35 mouse cellular contexts compared by ENCODE assay signal in the genomic region with DNA sequence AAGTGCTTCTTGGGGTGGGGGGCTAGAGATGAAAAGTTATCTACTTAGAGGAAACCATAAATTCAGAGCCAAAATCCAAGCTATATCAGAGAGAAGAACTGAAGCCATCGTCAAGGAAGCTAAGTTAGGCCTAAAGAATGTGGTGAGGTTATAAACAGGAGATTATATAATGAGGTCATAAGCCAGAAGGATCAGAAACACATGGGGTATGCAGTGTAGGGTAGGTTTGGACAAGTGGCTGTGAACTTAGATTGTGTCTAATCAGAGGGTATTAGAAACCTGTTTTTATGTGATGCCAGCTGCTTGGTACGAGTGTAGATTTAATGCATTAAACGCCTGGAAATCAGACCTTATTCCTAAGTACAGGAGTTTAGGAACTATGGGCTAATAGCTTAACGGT.
"Had no signal": no experiment of that assay in that cellular context is flagged by ENCODE, and none has a peak within 500 bp of the region (broad histone marks: within the 10 kb centered on the region; RNA-seq: fewer than 3 reads in every experiment).

No protein-coding gene starts in this region.

- H3K4me3 ChIP-seq: heart, embryonic 10.5 days; heart, embryonic 12.5 days; heart, embryonic 13.5 days; heart, embryonic 15.5 days; hindbrain, embryonic 10.5 days; hindbrain, embryonic 12.5 days; hindbrain, embryonic 13.5 days; hindbrain, embryonic 15.5 days; intestine, embryonic 15.5 days; kidney, embryonic 15.5 days; layer of hippocampus, adult 2 months had no signal

- H3K4me2 ChIP-seq: heart, embryonic 11.5 days; heart, embryonic 12.5 days; heart, embryonic 13.5 days; heart, embryonic 15.5 days; hindbrain, embryonic 12.5 days; hindbrain, embryonic 13.5 days; hindbrain, embryonic 14.5 days; hindbrain, embryonic 15.5 days; intestine, embryonic 15.5 days; kidney, embryonic 15.5 days had no signal

- H3K4me1 ChIP-seq: heart, embryonic 10.5 days; heart, embryonic 12.5 days; heart, embryonic 13.5 days; heart, embryonic 15.5 days; hindbrain, embryonic 10.5 days; hindbrain, embryonic 12.5 days; hindbrain, embryonic 13.5 days; hindbrain, embryonic 15.5 days; intestine, embryonic 15.5 days; kidney, embryonic 15.5 days had no signal

- ATAC-seq: hindbrain, embryonic 16.5 days; hindbrain, postnatal 0 days; inflammation-experienced regulatory T-cells, adult 6 months; intestine, embryonic 15.5 days; intestine, embryonic 16.5 days; intestine, postnatal 0 days had no signal

- H3K9ac ChIP-seq: heart, embryonic 12.5 days; heart, embryonic 13.5 days; heart, embryonic 15.5 days; hindbrain, embryonic 12.5 days; hindbrain, embryonic 13.5 days; hindbrain, embryonic 14.5 days; hindbrain, embryonic 15.5 days; intestine, embryonic 15.5 days; kidney, embryonic 15.5 days had no signal

- H3K27me3 ChIP-seq: heart, embryonic 12.5 days; heart, embryonic 13.5 days; heart, embryonic 15.5 days; hindbrain, embryonic 12.5 days; hindbrain, embryonic 13.5 days; hindbrain, embryonic 15.5 days; intestine, embryonic 15.5 days; kidney, embryonic 15.5 days had no signal

- H3K27ac ChIP-seq: heart, embryonic 10.5 days; heart, embryonic 13.5 days; heart, embryonic 15.5 days; hindbrain, embryonic 10.5 days; hindbrain, embryonic 12.5 days; hindbrain, embryonic 13.5 days; hindbrain, embryonic 14.5 days; hindbrain, embryonic 15.5 days; hindbrain, postnatal 0 days; intestine, embryonic 15.5 days; kidney, embryonic 15.5 days; kidney, postnatal 0 days; layer of hippocampus, adult 2 months had no signal

- H3K9me3 ChIP-seq: heart, embryonic 10.5 days; heart, embryonic 12.5 days; heart, embryonic 13.5 days; heart, embryonic 15.5 days; hindbrain, embryonic 10.5 days; hindbrain, embryonic 12.5 days; hindbrain, embryonic 13.5 days; hindbrain, embryonic 15.5 days; intestine, embryonic 15.5 days; kidney, embryonic 15.5 days had no signal

- DNase-seq: heart, postnatal 10 days; heart, postnatal 14 days; heart, postnatal 36 days; heart, postnatal 4 days; kidney, adult 11 months; kidney, adult 18-20 months; kidney, adult 2 months; kidney, adult 8-10 months; kidney, adult 9 months; kidney, postnatal 10 days; kidney, postnatal 14 days; kidney, postnatal 25 days; kidney, postnatal 36 days; kidney, postnatal 4 days; layer of hippocampus, adult 9-11 months; layer of hippocampus, postnatal 36 days had no signal

- H3K36me3 ChIP-seq: heart, embryonic 10.5 days; heart, embryonic 12.5 days; heart, embryonic 13.5 days; heart, embryonic 15.5 days; hindbrain, embryonic 10.5 days; hindbrain, embryonic 12.5 days; hindbrain, embryonic 13.5 days; hindbrain, embryonic 15.5 days; intestine, embryonic 15.5 days; kidney, embryonic 15.5 days had no signal
